Mouse (Mus musculus): ENCODE data around the gene Prkx. TPM values are rescaled to one million over a fixed set of nuclear protein-coding genes. Genes with fewer than 3 reads are reported as not detected.

Prkx gene
- polyA plus RNA-seq (2016; fragmentation: Nextera tagmentation; extraction: Ambion mirVana): 10.3 and 13.2 TPM in 2 replicates

DNA sequence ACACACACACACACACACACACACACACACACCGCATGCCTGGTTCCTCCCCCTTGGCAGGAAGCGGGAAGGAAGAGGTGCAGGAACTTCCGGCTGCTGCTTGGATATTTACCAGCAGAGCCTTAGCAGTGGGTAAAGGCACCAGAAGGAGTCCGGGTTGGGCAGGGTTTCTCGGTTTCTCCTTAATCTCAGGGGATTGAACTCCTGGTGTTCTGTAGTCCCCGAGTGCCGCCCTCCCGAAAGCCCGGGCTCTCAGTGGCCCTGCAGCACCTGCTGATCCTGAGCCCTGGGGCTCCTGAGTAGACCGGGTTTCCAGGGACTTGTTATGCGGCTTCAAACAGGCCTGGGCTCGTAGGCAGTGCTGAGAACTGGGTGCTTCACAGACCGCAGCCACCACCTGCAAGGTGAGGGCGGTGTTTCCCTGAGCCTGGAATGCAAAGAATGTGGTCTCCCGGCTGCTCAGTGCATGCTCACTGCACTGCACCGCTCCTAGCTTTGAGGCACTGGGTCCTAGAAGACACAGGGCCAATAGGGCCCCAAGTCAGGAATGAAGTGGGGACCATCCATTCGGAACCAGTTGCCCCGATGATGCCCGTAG lies at the start of gene Prkx:
Prkx (minus strand) TSS at position 41 of the 598 bp plus-strand sequence.
- DNase-seq (ENCODE audit: low spot score): peak; percentile 51

DNA sequence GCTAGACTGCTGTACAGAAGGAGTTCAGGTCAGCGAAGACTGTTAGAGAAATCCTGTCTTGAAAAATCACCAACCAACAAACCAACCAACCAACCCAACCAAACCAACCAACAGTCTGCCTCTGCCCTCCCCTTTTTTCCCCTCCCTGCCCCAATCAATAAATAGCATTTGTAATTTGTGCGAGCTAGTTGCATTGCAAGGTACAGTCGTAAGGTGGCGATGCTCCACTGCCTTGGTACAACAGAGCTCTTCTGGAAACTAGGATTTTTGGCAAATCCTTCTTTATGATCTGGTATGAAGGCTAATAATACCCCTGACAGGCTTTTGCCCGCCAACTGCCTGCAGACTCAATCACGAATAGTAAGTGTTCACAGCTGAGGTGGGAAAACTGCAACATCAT lies 16.0 kb upstream of the Prkx start:
- Histone ChIP-seq H3K27me3 (ENCODE audit: low read depth, poor library complexity, severe bottlenecking) (no peaks in the 10 kb centered on the region), H3K36me3 (no peaks in the 10 kb centered on the region), H3K4me1 (no peaks in the 10 kb centered on the region), H3K4me3 (no peak overlapping the region), H3K9me3 (replicated peaks) (no peaks in the 10 kb centered on the region), H3K27ac (no peak overlapping the region)
- WGBS: 58% methylated on average over 6 of the region's 6 CpGs
- DNase-seq (ENCODE audit: low spot score): no peak

More for the DNA sequence above, at the start of gene Prkx:
- Histone ChIP-seq H3K27me3 (ENCODE audit: low read depth, poor library complexity, severe bottlenecking) (no peaks in the 10 kb centered on the region), H3K4me3 (peak within 1 kb of the TSS; percentile 62), H3K9me3 (replicated peaks) (no peaks in the 10 kb centered on the region), H3K36me3 (no peaks in the 10 kb centered on the region), H3K27ac (peak within 1 kb of the TSS; percentile 82), H3K4me1 (0 out of 2 replicates have a peak, but pooled peaks cover 6% of the 10 kb centered on the region)
- WGBS: 16% methylated on average over 18 of the region's 19 CpGs

DNA sequence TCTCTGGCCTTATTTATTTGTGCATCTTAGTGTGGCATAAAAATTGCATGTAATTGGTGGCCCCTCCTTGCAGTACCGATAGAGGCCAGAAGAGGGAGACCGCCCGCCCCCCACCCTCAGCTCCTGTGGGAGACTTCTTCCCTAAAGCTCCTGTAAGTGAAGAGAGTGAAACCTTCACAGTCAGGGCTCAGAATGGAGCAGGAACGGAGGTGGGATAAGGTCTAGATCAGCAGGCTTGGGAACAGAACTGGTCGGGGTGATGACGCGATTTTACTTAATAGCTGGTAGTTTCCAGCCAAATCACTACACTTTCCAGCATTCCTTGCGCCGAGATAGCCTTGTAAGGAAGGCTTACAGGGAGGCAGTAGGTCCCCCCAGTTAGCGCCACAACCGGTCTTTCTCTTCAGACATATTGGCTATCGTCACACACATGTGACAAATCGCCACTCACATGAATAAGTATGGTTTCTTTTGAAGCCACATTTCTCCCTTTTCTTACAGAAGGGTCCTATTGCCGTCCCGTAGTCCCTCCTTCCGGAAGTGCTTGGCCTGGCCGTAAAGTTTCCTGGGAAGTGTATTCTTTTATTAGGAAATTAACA lies 14.6 kb upstream of the Prkx start:
- 15% methylated on average over 17 of the region's 17 CpGs for WGBS
- peak overlapping the region; percentile 67; the same call in 1 of the 2 replicates for H3K27ac ChIP-seq
- no peaks in the 10 kb centered on the region for H3K4me1 ChIP-seq
- no peaks in the 10 kb centered on the region for H3K36me3 ChIP-seq
- peak overlapping the region; percentile 45 for H3K4me3 ChIP-seq
- peak; percentile 72 for DNase-seq (ENCODE audit: low spot score)
- H3K27me3 ChIP-seq (ENCODE audit: low read depth, poor library complexity, severe bottlenecking): no peaks in the 10 kb centered on the region
- H3K9me3 ChIP-seq (replicated peaks): no peaks in the 10 kb centered on the region

DNA sequence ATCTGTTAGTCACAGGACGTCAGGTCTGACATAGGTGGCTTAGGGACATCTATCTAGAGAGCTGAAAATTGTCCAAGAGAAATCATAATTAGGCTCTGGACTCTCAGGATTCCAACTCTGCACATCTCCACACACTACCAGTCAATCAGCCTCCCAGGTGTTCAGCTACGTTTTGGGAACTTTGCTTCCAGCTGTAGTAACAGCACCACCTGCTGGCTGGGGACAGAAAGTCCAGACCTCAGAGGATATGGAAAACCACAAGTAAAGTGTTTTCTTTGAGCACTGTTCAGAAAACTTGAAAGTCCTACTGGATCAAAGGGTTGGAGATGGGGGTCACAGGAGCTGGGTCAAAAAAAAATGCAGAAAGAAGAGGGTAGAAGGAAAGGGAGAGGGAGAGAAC lies 12.5 kb upstream of the Prkx start:
- H3K4me1 ChIP-seq: no peaks in the 10 kb centered on the region
- no peaks in the 10 kb centered on the region for H3K36me3 ChIP-seq
- no peaks in the 10 kb centered on the region for H3K9me3 ChIP-seq (replicated peaks)
- H3K27me3 ChIP-seq (ENCODE audit: low read depth, poor library complexity, severe bottlenecking): no peaks in the 10 kb centered on the region
- H3K4me3 ChIP-seq: no peak overlapping the region
- peak; percentile 51 for DNase-seq (ENCODE audit: low spot score)
- 24% methylated on average over 2 of the region's 2 CpGs for WGBS
- no peak overlapping the region for H3K27ac ChIP-seq

DNA sequence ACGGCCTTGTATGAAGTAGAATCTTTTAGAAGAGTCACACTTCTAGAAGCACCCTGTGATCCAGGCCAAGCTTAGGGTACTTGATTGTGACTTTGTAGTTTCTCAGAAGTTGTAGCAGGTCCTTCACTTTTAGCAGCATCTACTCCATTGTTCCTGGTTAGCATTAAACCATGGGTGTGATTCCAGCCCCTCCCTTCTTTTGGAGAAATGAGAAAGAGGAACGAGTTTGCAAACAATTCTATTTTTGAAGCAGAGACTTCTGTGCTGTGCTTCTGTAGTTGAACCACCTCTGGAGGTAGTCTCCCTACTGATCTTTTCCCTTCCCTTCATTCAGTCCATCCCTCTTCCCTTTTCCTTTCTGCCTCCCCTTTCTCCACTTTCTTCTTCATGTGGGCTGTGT lies 6.2 kb upstream of the Prkx start:
- DNase-seq (ENCODE audit: low spot score): no peak
- Histone ChIP-seq H3K4me3 (no peak overlapping the region), H3K9me3 (replicated peaks) (no peaks in the 10 kb centered on the region), H3K27me3 (ENCODE audit: low read depth, poor library complexity, severe bottlenecking) (no peaks in the 10 kb centered on the region), H3K4me1 (no peaks in the 10 kb centered on the region), H3K36me3 (no peaks in the 10 kb centered on the region), H3K27ac (no peak overlapping the region)
- 89% methylated on average over 2 of the region's 2 CpGs for WGBS

DNA sequence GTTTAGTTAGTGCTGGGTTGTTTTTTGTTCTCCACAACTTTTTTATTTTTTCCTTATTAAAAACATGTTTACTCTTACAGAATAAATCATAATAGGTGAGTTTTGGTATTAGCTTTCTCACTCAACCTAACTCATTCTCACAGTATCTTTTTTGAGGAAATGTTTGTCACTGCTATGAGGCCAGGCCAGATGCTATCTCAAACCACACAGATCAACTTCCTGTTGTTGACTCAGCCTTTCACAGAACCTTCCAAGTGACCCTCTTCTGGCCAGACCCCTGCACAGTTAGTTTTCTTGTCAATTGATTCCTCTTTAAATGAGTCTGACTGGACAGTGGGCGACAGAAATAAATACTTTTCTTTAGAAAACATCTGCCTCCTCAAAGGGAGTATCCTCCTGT lies 5.5 kb upstream of the Prkx start:
- 75% methylated on average over 1 of the region's 1 CpGs for WGBS
- H3K4me1 ChIP-seq: 0 out of 2 replicates have a peak, but pooled peaks cover 1% of the 10 kb centered on the region
- H3K27me3 ChIP-seq (ENCODE audit: low read depth, poor library complexity, severe bottlenecking): no peaks in the 10 kb centered on the region
- H3K27ac ChIP-seq: no peak overlapping the region
- no peaks in the 10 kb centered on the region for H3K36me3 ChIP-seq
- H3K4me3 ChIP-seq: no peak overlapping the region
- no peak for DNase-seq (ENCODE audit: low spot score)
- no peaks in the 10 kb centered on the region for H3K9me3 ChIP-seq (replicated peaks)

DNA sequence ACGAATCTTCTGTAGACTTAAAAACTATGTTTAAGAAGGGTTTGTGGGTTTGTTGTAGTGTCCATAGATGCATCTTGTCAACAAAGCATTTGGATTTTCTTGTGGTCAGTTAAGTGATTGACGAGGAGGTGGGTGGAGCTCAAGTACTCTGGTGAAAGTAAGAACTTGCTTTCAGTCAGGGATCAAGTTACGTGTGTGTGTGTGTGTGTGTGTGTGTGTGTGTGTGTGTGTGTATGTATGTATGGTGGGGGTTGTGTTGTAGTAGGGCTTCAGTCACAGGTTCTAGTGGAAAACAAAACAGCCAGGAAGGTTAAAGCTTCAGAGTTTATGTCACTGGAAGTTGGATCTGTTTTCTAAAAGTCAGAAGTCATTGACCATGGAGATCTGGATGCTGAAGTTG lies 3.5 kb upstream of the Prkx start:
- H3K27ac ChIP-seq: no peak overlapping the region
- no peaks in the 10 kb centered on the region for H3K36me3 ChIP-seq
- no peak for DNase-seq (ENCODE audit: low spot score)
- 0 out of 2 replicates have a peak, but pooled peaks cover 3% of the 10 kb centered on the region for H3K4me1 ChIP-seq
- no peaks in the 10 kb centered on the region for H3K9me3 ChIP-seq (replicated peaks)
- H3K27me3 ChIP-seq (ENCODE audit: low read depth, poor library complexity, severe bottlenecking): no peaks in the 10 kb centered on the region
- H3K4me3 ChIP-seq: no peak overlapping the region
- 82% methylated on average over 3 of the region's 3 CpGs for WGBS

DNA sequence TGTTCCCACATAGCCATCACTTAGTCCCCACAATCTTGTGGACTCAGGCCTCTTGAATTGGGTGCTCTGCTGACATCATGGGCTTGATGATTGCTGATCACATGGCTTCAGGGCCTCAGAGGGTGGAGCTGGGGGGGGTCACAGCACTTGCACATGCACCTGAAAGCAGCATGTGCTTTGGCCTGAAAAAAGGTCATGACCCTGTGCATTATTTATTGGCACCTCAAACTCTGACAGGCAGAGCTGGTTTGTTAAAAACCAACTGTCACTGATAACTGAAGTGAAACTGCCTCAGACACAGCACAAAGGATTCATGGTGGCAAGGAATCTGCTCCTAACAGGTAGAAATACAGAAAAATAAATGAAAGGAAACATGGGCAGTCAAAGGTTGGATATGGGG lies 1.7 kb upstream of the Prkx start:
- Histone ChIP-seq H3K4me3 (no peak overlapping the region), H3K4me1 (0 out of 2 replicates have a peak, but pooled peaks cover 6% of the 10 kb centered on the region), H3K36me3 (no peaks in the 10 kb centered on the region), H3K9me3 (replicated peaks) (no peaks in the 10 kb centered on the region), H3K27ac (no peak overlapping the region), H3K27me3 (ENCODE audit: low read depth, poor library complexity, severe bottlenecking) (no peaks in the 10 kb centered on the region)
- DNase-seq (ENCODE audit: low spot score): no peak

DNA sequence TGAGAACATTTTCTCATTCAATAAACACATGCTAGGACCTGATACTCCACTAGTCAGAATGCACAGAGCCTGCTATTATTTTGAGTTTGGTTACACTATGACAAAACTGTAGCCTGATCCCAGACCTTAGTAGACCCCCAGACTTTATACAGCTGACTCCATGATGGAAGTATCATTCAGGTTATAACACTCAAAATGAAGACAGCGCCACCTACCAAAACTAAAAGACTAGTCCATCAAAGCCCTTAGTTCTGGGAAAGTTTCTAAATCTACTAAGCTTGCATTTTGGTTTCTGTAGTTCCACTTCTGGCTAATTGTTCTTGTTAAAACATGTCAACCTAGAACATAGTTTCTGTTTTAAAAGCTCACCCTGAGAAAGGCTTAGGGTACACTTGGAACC lies 838 bp upstream of the Prkx start:
- Histone ChIP-seq H3K4me1 (0 out of 2 replicates have a peak, but pooled peaks cover 6% of the 10 kb centered on the region), H3K27me3 (ENCODE audit: low read depth, poor library complexity, severe bottlenecking) (no peaks in the 10 kb centered on the region), H3K27ac (no peak overlapping the region), H3K4me3 (no peak overlapping the region), H3K9me3 (replicated peaks) (no peaks in the 10 kb centered on the region), H3K36me3 (no peaks in the 10 kb centered on the region)
- no peak for DNase-seq (ENCODE audit: low spot score)
- 59% methylated on average over 1 of the region's 1 CpGs for WGBS

DNA sequence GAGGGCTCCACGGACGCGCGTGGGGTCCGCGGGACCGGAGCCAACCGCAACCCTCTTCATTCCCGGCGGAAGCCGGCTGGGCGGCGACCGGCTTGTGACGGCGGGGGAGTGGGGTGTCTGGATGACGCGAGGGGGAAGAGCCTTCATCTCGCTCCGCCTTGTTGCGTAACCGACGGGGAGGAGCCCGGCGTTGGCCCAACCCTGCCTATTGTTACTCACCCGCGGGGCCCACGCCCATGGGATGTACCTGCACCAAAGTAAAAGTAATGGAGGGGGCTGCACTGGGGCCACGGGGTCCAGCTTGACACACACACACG lies 262 bp downstream of the Prkx start:
- peak overlapping the region; percentile 62 for H3K4me3 ChIP-seq
- H3K36me3 ChIP-seq: no peaks in the 10 kb centered on the region
- H3K27ac ChIP-seq: peak overlapping the region; percentile 82
- peak; percentile 80 for DNase-seq (ENCODE audit: low spot score)
- 0 out of 2 replicates have a peak, but pooled peaks cover 6% of the 10 kb centered on the region for H3K4me1 ChIP-seq
- no peaks in the 10 kb centered on the region for H3K9me3 ChIP-seq (replicated peaks)
- H3K27me3 ChIP-seq (ENCODE audit: low read depth, poor library complexity, severe bottlenecking): no peaks in the 10 kb centered on the region
- 7% methylated on average over 29 of the region's 30 CpGs for WGBS

DNA sequence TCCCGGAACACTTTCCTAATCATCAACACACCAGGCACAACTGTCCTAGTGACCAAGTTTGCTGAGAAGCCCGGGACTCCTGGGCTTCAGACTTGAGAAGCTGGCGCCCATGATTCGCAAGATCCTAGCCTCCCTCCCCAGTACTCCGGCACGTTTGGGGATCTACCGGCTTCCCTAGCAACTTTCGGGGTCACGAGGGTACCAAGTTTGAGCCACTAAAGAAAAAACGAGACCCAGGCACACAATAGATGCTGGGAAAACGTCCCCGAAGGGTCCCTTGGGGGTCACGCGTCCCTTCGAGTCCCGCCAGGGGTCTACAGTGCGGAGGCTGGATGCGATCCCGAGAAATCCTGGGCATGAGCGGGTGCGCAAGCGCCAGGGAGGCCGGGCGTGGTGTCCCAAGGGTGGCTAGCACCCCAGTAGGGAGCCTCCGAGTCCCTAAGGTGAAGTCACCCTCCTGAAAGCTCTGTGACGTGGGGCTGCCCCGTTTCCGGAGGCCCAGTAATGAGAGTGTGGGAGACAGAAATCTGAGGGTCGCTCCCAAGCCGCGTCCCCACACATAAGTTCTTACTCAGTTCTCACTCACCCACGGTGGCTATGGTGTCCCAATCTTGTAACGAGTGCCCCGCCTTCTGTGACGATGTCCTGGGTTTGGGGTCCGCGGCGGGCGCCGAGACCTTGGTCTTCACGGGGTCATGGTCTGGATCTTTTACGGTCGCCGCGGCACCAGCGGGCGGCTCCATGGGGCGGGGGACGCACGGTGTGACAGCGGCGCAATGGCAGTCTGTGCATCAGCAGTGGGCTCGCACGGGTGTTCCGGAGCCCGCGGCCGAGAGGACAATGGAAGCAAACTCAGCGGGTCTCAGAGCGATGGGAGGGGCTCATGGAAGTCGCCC lies 868 bp downstream of the Prkx start:
- no peaks in the 10 kb centered on the region for H3K27me3 ChIP-seq (ENCODE audit: low read depth, poor library complexity, severe bottlenecking)
- peak overlapping the region; percentile 62 for H3K4me3 ChIP-seq
- 13% methylated on average over 61 of the region's 61 CpGs for WGBS
- peak overlapping the region; percentile 82 for H3K27ac ChIP-seq
- H3K4me1 ChIP-seq: 0 out of 2 replicates have a peak, but pooled peaks cover 6% of the 10 kb centered on the region
- no peaks in the 10 kb centered on the region for H3K9me3 ChIP-seq (replicated peaks)
- H3K36me3 ChIP-seq: no peaks in the 10 kb centered on the region
- DNase-seq (ENCODE audit: low spot score): peak; percentile 31

DNA sequence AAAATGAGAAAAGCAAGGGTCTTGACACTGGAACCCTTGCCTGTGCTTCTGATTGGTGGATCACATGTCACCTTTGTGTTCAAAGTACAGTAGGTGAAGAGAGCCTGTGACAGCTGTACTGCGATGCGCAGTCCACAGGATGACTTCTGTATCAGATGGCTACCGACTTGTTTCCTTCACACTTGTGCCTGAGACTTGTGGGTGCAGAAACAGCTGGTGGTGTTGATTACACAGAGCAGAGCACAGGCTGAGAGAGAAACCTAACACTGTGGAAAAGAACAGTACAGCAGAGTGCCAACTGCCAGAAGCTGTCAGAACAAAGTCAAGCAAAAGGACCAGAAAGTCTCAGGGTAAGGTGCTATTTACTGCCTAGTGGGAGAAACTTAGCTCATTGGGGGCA lies 7.4 kb downstream of the Prkx start:
- no peak for DNase-seq (ENCODE audit: low spot score)
- no peak overlapping the region for H3K4me3 ChIP-seq
- WGBS: 85% methylated on average over 3 of the region's 3 CpGs

DNA sequence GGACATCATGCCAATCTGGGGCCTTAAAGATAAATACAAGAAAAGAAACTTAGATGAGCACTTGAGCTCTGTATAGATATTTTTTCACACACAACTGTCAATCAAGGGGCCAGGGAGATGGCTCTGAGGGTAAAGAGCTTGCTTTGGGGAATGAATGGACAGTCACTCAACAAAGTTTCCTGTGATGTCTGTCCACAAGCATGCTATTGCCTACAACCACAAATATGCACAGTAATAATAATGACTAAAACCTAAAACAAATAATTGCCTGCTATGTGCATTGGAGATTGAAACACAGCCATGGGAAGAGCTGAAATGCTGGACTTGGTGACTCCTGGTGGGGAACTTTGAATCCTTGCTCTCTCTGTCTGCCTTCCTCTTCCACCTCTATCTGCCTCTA lies 9.7 kb downstream of the Prkx start:
- Histone ChIP-seq H3K4me1 (no peaks in the 10 kb centered on the region), H3K4me3 (no peak overlapping the region), H3K36me3 (peaks cover 17% of the 10 kb centered on the region), H3K27ac (no peak overlapping the region), H3K27me3 (ENCODE audit: low read depth, poor library complexity, severe bottlenecking) (no peaks in the 10 kb centered on the region), H3K9me3 (replicated peaks) (no peaks in the 10 kb centered on the region)
- DNase-seq (ENCODE audit: low spot score): no peak

More for the DNA sequence above, 7.4 kb downstream of the Prkx start:
- Histone ChIP-seq H3K9me3 (replicated peaks) (no peaks in the 10 kb centered on the region), H3K27ac (no peak overlapping the region), H3K27me3 (ENCODE audit: low read depth, poor library complexity, severe bottlenecking) (no peaks in the 10 kb centered on the region), H3K36me3 (peaks cover 9% of the 10 kb centered on the region), H3K4me1 (no peaks in the 10 kb centered on the region)

All from limb, embryonic 10.5 days (tissue).